Mouse (Mus musculus): ENCODE results near the gene Dtnb.
A peak's percentile ranks its signal among the peaks of the same experiment; 100 is the strongest.
"Not testable (repeated sequence)": the region's sequence is repeated elsewhere in the genome, so short reads cannot be mapped to it uniquely, and the experiment has no call there.

The Dtnb gene

GRCm38 (mm10) chr12:3571787-3572580, at the start of gene Dtnb:
Dtnb (plus strand) TSS chr12:3572381.
- peak; percentile 74 for DNase-seq

- DNase-seq = no peak
Observed at GRCm38 (mm10) chr12:3525536-3525935, 46.6 kb upstream of the Dtnb start.

DNA sequence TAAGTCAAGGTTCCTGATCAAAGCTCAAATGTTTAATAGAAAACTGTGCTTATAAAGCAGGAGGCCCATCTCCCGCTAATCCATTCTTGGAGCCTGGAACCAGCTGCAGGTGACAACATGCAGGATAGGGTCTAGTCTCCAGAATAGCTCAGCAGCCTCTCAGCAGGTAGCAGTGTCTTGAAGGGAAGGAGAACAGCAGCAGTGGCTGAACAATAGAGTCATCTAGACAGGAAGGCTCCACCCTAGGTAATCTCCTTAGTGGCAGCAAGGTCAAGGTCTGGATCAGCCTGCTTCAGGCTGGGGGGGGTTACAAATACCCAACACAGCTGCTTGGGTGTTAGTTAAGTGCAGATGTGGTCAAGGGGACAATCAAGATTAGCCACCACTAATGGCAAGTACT, 36.7 kb upstream of the Dtnb start:
- DNase-seq = not testable (repeated sequence)

DNA sequence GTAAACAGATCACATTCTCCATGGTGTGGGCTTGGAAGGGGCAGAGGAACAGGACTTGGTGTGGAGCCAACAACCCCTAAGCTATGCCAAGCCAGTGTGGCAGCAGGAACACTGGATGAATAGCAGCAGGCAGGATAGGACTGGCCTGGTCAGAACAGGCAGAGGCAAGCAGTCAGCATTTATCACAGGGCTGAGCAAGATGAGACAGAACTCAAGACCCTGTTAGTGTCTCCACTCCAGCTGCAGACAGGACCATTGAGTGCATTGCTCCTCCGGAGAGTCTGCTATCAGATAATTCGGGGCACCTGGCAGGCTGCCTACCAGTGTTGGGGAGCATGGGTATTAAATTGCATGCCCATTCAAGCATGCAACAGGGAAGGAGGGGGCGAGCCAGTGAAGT, 34.6 kb upstream of the Dtnb start:
- no peak for DNase-seq

- DNase-seq = no peak
Observed at GRCm38 (mm10) chr12:3538036-3538435, 34.1 kb upstream of the Dtnb start.

DNA sequence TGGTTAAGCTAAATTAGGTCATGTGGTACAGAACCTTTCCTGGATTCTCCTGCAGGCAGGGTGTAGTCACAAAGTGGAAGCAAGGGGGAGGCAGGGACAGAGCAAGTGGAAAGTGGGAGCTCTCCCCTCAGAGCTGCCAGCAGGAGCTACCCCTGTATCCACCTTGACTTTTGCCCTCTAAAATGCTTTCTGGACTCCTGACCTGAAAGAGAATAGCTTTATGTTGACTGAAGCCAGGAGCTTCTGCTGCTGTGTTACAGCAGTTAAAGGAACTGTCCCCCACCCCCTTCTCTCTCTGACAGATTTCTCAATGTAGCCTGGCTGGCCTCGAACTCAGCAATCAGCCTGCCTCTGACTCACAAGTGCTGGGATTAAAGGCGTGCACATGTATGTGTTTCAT, 32.6 kb upstream of the Dtnb start:
- no peak for DNase-seq

DNA sequence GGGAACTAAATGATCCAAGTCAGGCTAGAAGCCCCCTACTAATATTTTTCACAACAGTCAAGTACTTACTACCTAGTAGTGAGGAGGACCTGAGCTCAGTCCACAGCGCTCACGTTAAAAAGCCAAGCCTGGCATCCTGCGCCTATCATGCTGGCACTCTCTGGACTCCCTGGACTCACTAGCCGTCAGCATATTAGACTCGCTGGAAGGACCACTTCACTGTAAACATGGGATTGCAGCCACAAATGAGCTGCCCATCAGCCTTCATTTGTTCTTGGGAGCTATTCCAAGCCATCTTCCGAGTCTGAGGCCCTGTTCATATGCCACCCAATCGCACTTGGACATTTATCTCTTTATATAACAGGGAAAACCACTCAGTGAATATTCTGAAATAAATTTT, 31.3 kb upstream of the Dtnb start:
- no peak for DNase-seq

DNA sequence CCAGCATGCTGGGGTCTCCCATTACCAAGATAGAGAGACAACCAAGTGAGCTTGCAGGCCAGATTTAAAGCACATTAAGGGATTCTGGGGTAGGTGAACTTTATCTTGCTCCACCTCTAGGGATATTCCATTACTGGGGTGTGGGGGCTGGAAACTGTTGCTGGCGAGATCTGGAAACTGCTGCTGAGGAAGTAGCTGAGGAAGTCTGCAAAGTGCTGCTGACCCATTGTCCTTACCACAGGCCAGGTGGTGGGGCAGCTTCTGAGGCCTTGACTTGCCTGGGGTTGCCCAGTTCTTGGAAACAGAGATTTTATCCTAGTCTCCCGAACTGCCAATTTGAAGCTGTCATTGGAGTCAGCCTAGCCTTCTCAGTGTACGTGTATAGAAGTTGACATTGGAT, 26.7 kb upstream of the Dtnb start:
- no peak for DNase-seq

GRCm38 (mm10) chr12:3546121-3546658, 26.0 kb upstream of the Dtnb start:
- no peak for DNase-seq

GRCm38 (mm10) chr12:3546781-3547180, 25.4 kb upstream of the Dtnb start:
- no peak for DNase-seq

GRCm38 (mm10) chr12:3547506-3547905, 24.7 kb upstream of the Dtnb start:
- no peak for DNase-seq

GRCm38 (mm10) chr12:3547911-3548310, 24.3 kb upstream of the Dtnb start:
- DNase-seq = no peak

DNA sequence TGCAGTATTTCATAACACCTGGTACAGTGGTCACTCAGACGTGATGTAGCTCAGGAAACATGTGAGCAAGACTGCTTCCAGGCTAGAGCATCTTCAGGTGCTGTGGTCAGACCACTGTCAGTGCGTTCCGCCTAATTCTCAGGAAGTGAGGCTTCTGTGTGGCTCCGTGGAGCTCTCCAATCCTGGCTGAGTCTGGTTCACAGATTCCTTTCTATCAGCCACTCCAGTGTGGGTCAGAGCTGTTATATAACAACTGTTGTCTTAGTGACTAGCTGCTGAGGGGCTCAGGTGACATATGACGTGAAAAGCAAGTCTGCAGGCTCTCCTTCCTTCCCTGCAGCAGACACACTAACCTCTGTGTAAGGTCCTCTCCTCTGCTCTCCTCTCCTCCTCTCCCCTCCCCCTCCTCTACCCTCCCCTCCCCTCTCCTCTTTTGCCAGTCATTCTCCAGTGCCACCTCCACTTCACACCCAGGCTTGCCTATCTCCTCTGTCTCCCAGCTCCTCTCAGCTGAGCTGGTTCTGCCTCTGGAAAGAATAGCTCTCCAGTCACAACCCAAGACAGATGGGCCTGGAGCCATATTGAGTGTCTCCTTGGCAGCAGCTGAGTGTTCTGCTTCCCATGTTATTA, 23.5 kb upstream of the Dtnb start:
- no peak for DNase-seq

GRCm38 (mm10) chr12:3550280-3550679, 21.9 kb upstream of the Dtnb start:
- no peak for DNase-seq

DNA sequence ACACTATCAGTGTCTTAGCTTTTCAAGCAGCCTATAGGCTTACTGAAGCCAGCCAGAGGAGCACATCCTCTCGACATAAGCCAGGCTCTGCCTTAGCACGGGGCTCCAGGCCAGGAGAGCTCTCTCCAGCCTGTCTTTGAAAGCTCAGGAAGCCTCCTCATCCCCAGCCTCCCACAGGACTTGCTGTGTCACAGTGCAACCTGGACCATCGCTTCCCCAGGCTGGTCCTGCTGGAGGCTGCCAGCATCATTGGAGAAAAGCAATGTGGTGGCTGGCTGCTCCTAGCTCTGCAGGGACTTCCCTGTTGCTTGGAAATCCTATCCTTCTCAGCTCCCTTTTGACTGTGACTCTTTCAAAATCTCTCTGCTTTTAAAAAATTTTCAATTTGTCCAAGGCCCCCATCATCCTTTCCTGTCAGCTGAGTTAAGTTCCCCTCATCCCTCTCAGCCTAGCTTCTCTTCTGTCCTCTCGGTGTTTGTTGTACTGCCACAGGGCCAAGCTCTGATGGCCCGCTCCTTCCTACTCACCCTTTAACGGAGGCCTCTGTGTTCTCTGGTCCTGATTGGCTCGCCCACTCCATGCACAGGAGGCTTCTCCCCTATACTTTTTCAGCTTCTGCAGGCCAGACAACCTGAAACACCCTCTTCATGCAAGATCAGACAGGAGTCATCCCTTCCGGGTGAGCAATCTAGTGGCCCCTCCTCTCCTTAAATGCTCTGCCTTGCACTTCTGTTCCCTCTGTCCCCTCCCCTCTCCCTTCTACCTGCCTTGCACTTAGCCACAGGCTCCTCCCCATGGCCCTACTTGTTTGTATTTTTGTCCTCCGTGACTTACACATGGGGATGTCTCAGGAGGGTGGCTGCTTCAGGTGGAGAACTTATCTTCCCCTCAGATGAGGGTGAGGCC, 14.5 kb upstream of the Dtnb start:
- DNase-seq = no peak

DNA sequence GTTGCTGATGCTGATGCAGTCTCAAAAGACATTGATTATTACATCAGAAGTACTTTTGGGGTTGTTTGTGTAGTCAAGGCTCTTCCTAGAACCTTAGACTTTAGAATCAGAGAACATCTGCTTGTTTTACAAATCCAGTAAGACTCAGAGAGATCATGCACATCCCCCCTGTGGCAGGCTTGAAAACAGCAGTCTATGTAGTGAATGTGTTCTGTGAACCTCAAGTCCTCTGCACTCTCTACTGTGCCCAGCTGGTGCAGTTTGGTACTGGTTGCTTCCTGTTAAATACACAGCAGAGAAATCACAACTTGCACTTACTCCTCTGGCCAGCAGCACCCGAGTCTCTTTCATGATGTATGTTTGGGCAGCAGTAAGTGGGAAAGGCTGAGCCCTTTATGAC, 11.6 kb upstream of the Dtnb start:
- DNase-seq = peak; percentile 46

DNA sequence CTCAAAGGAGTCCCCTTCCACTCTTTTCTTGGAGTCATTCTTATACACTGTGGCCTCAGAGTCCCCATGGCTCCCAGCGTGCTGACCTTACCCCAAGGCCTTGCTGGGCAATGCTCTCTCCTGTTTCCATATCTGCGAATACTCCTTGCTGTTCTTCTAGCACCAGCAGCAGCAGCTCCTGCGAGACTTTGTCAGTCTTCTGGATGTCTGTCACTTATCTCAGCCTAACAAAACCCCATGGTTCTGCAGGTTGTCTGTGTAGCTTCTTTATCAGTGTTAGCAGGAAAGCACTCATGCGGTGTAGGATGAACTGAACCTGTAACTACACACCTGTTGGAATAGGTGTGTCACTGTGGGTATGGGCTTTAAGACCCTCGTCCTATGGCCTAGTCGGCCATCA, 11.1 kb upstream of the Dtnb start:
- no peak for DNase-seq

- DNase-seq = no peak
Observed at GRCm38 (mm10) chr12:3562806-3563205, 9.4 kb upstream of the Dtnb start.

DNA sequence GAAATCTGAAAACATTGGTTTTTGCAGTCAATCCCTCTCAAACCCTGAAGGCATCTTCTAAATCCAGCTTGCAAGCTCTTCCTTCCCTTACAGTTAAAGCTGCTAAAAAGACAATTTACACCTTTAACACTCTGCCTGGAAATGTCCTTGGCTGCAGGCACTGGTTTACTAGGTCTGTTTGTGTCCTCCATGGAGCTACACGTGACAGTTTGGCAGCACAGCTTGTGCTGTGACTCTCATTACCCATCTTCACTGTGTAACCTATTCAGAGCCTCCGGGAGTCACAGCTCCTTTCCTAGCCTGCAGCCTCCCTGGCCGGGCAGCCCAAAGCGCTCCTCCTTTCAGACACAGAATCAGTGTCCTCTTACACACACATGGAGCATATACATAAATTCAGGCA, 8.5 kb upstream of the Dtnb start:
- no peak for DNase-seq

DNA sequence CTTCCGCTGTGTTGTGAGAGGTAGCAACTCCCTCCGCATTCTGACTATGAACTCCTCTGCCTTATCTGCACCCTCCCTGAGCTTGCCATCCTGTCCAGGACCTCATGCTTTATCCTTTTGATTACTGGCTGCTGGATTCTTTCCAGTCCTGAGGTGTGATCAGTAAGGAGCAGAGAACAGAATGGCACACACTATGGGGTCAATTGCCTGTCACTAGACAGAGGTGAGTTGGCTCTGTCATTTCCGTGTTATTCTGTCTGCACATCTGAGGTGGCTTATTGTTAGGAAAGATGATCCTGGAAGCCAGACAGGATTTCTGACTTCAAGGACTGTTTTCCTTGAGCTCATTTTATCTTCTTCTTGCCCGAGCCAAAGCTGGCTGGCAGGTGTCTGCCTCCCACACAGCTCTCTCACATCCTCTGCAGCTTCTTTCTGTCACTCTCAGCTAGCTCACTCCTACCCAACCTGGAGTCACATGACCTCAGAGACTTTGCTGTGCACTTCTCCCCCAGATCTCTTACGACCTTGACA, 3.7 kb upstream of the Dtnb start:
- no peak for DNase-seq

DNA sequence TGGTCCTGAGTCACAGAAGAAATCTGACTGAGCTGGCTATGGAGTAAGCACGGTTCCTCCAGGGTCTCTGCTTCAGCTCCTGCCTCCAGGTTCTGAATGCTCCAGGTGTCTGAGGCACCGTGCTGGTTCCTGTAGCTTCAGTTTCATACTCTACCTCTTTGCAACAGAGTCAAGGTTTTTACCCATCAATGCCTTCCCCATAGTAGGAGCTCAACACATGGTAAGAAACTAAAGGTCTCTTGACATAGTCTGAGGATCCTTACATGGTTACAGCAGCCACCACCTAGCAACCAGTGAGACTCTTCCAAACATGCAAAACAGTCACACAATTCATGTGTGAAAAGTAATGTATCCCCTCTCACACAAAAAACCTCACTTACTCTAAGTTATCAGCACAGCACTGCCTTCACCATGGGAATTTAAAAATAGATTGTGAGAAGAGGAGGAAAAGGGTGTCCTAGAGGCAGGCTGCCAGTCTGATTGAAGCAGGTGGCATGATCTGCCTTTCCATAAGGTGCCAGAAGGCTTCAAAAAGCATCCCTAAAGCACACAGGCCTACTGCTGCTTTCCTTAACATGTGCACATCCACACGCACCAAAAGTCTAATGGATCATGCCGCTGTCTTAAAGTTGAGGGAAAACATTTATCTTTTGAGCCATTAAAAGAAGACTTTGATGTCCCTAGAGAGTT, 1.3 kb upstream of the Dtnb start:
- no peak for DNase-seq

DNA sequence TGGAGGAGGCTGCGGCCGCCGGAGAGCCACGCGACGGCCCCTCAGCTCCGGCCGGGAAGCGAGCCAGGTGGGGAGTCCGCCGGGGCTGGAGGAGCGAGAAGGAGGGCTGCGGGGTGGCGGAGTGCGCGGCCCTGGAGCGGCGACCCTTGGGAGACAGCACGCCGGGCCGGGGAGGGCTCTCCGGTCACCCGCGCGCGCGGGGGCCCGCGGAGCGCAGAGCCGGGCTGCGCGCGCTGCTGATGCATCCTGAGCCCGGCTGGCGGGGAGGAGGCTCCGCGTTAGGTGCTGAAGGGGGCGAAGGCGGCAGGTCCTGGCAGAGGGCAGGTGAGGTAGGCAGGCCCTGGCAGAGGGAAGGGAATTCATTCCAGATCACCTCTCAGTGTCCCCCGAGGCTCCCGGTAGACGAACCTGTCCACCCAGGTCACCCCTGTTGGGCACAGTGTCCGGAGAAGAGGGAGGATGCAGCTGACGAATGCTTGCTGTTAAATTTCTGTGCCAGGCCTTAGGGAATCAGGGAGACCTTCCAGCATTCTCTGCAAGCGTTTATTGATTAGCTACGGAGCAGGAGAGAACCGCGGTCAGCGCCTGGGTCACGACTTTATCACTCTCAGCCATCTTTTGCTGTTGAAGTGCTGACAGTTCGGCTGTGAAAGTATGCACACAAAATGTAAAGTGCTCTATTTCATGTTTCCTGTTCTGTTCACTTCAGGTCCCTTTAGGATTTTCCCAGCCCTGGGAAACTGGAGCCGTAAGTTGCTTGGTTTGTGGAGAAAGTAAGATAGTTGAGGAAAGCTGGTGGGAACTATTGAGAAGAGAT, 608 bp downstream of the Dtnb start:
- peak; percentile 43 for DNase-seq
